Mouse (Mus musculus) effector memory CD4-positive, alpha-beta T cell, adult 5 months (primary cell): ENCODE measurements around the gene Anxa11. TPM values are rescaled to one million over a fixed set of nuclear protein-coding genes. Genes with fewer than 3 reads are reported as not detected.

ENCODE experiments used
- polyA plus RNA-seq: library from polyadenylated mRNA; unstranded; fragments of 100-300 nt; shearing (Covaris generic); gene quantifications from one replicate; pipeline ENCODE4 v1.2.1, GENCODE M21; 2017

The Anxa11 gene
- 49.0 TPM for polyA plus RNA-seq

GRCm38 (mm10) chr14:25841991-25842687 lies at the start of gene Anxa11:
TSS of gene Anxa11 (plus strand) at chr14:25842156.

GRCm38 (mm10) chr14:25903000-25903399 lies 61.0 kb downstream of the Anxa11 start, which contains the start of gene Plac9a:
TSS of gene Plac9a (minus strand) at chr14:25903100.

GRCm38 (mm10) chr14:25927562-25927881 lies 85.6 kb downstream of the Anxa11 start, which contains the start of gene Tmem254a:
TSS of gene Tmem254a (minus strand) at chr14:25927672.

Other genes with a start within 250 kb of the Anxa11 start
- gene Ppif, start 148.0 kb upstream of the Anxa11 start, polyA plus RNA-seq, result 32.6 TPM
- gene Zcchc24, start 73.1 kb upstream of the Anxa11 start, polyA plus RNA-seq, result 0.65 TPM
- not detected for gene Plac9a, start 60.9 kb downstream of the Anxa11 start, polyA plus RNA-seq
- 0.96 TPM for gene Tmem254a, start 85.5 kb downstream of the Anxa11 start, polyA plus RNA-seq
- gene Cphx1, start 96.1 kb downstream of the Anxa11 start, polyA plus RNA-seq, result not detected
- gene Duxbl1, start 136.4 kb downstream of the Anxa11 start, polyA plus RNA-seq, result not detected
- gene Gm9780, start 200.6 kb downstream of the Anxa11 start, polyA plus RNA-seq, result not detected
- gene Tmem254c, start 225.2 kb downstream of the Anxa11 start, polyA plus RNA-seq, result 27.0 TPM
- gene Cphx2, start 239.4 kb downstream of the Anxa11 start, polyA plus RNA-seq, result not detected
- not detected for gene Cphx3, start 240.1 kb downstream of the Anxa11 start, polyA plus RNA-seq